Mouse (Mus musculus) frontal cortex, postnatal 25 days (tissue): ENCODE results near the gene Sytl3.
"Not testable (repeated sequence)": the region's sequence is repeated elsewhere in the genome, so short reads cannot be mapped to it uniquely, and the experiment has no call there.

Source experiments
- DNase-seq, 2 experiments: peaks; one replicate each; pipeline ENCODE4 v3.0.0; 2022; ENCODE audit warnings: low spot score in 2 of 2

Gene Sytl3

GRCm38 (mm10) chr17:6645668-6646067, 13.2 kb upstream of the Sytl3 start:
- DNase-seq = not testable (repeated sequence)

- DNase-seq = not testable (repeated sequence)
Measured at GRCm38 (mm10) chr17:6646841-6647240, 12.1 kb upstream of the Sytl3 start.

- DNase-seq = not testable (repeated sequence)
Measured at GRCm38 (mm10) chr17:6647452-6647851, 11.4 kb upstream of the Sytl3 start.

- DNase-seq = not testable (repeated sequence)
Measured at GRCm38 (mm10) chr17:6650904-6651565, 7.9 kb upstream of the Sytl3 start.

- DNase-seq = not testable (repeated sequence)
Measured at GRCm38 (mm10) chr17:6653341-6653946, 5.4 kb upstream of the Sytl3 start.

- DNase-seq = not testable (repeated sequence)
Measured at GRCm38 (mm10) chr17:6655087-6655511, 3.8 kb upstream of the Sytl3 start.

- not testable (repeated sequence) for DNase-seq
Measured at GRCm38 (mm10) chr17:6655567-6656281, 3.2 kb upstream of the Sytl3 start, which contains the start of gene Dynlt1f. Gene Dynlt1f (minus strand): TSS chr17:6655900.

GRCm38 (mm10) chr17:6656471-6656870, 2.4 kb upstream of the Sytl3 start:
- DNase-seq = not testable (repeated sequence)

- not testable (repeated sequence) for DNase-seq
Measured at GRCm38 (mm10) chr17:6660589-6660988, 1.7 kb downstream of the Sytl3 start.

- not testable (repeated sequence) for DNase-seq
Measured at GRCm38 (mm10) chr17:6661093-6661816, 2.4 kb downstream of the Sytl3 start.

- not testable (repeated sequence) for DNase-seq
Measured at GRCm38 (mm10) chr17:6662840-6663239, 3.9 kb downstream of the Sytl3 start.

GRCm38 (mm10) chr17:6665389-6665788, 6.5 kb downstream of the Sytl3 start:
- not testable (repeated sequence) for DNase-seq

- DNase-seq = not testable (repeated sequence)
Measured at GRCm38 (mm10) chr17:6668522-6668921, 9.6 kb downstream of the Sytl3 start.

GRCm38 (mm10) chr17:6674297-6674696, 15.4 kb downstream of the Sytl3 start:
- not testable (repeated sequence) for DNase-seq

- DNase-seq = not testable (repeated sequence)
Measured at GRCm38 (mm10) chr17:6678063-6678462, 19.2 kb downstream of the Sytl3 start.

GRCm38 (mm10) chr17:6681721-6682120, 22.8 kb downstream of the Sytl3 start:
- DNase-seq = not testable (repeated sequence)

- DNase-seq = not testable (repeated sequence)
Measured at GRCm38 (mm10) chr17:6683702-6684101, 24.8 kb downstream of the Sytl3 start.

- not testable (repeated sequence) for DNase-seq
Measured at GRCm38 (mm10) chr17:6684464-6685287, 25.8 kb downstream of the Sytl3 start.

GRCm38 (mm10) chr17:6685288-6685818, 26.5 kb downstream of the Sytl3 start:
- not testable (repeated sequence) for DNase-seq

GRCm38 (mm10) chr17:6686299-6686971, 27.5 kb downstream of the Sytl3 start:
- DNase-seq = not testable (repeated sequence)
